Mouse (Mus musculus): Measurements from ENCODE around the gene Map3k19. TPM values are rescaled to one million over a fixed set of nuclear protein-coding genes. Genes with fewer than 3 reads are reported as not detected.
A peak's percentile ranks its signal among the peaks of the same experiment; 100 is the strongest.

Gene Map3k19
- total and polyA plus RNA-seq, 3 experiments: 0.04 TPM; not detected in 2

DNA sequence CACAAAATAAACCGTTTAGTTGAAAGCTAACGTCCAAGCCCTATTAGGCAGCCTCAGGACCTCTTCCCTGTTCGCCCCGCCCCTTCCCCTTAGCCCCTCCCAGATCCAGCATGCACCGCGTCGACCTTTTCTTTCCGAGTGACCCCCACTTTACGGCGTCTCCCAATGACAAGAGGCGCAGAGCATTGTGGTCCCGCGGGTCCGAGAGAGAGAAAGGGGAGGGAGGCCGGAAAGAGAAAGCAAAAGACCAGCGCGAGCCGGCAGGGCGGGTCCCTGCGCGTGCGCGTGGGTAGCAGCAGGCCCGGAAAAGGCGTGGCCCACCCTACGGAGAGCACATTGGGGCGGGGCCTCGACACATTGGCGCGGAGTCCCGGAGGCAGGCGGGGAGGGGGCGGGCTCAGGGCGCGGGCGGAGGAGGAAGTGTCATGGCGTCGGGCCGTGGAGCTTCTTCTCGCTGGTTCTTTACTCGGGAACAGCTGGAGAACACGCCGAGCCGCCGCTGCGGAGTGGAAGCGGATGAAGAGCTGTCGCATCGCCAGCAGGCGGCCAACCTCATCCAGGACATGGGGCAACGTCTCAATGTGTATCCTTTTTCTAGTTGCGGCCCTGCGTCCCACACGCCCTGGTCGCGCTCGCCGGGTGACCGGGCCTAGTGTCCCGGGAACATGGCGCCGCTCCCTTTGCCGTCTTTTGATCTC lies 80.9 kb downstream of the Map3k19 start, which contains the start of gene Ccnt2:
Gene Ccnt2 (plus strand): TSS at position 362 of the 698 bp plus-strand sequence.
- peak within 1 kb of the TSS; percentile 81 for H3K27ac ChIP-seq (ENCODE audit: insufficient read depth, low read depth)
- no peaks in the 10 kb centered on the region for H3K27me3 ChIP-seq (replicated peaks)
- dilution Hi-C loops (cut with MboI; ENCODE audit: extremely low pct_ligation_motif_present, extremely low pct_unique_long_range_greater_than_20kb, low sequenced_read_pairs): no loop called here
- peaks cover 44% of the 10 kb centered on the region for H3K79me2 ChIP-seq (replicated peaks; ENCODE audit: control insufficient read depth, extremely low read depth, insufficient read depth, poor library complexity, severe bottlenecking)
- peak within 1 kb of the TSS; percentile 95 for H3K9ac ChIP-seq (ENCODE audit: insufficient read depth, low read depth)
- H3K4me3 ChIP-seq (replicated peaks in 1 of 3; ENCODE audit: low read depth in 2 of 3, low read length in 2 of 3, poor library complexity in 1 of 3): peak within 1 kb of the TSS; percentile 85 to 97 (median 86)
- in situ Hi-C loops (cut with MboI; ENCODE audit: low pct_ligation_motif_present, low pct_unique_long_range_greater_than_20kb, low sequenced_read_pairs): loop anchor here (5.0 to 25.0 kb wide), 2 partner anchors 162 to 287 kb away; no protein-coding TSS in a partner anchor
- H3K36me3 ChIP-seq (replicated peaks in 1 of 2; ENCODE audit: control insufficient read depth in 1 of 2, insufficient read depth in 1 of 2, low read length in 1 of 2): peaks cover 0 to 20% of the 10 kb centered on the region in 2 experiments
- peak; percentile 79 for TF ChIP-seq MAX (IDR thresholded peaks at IDR 0.05; ENCODE audit: low read length)
- TF ChIP-seq USF2 (conservative IDR thresholded peaks at IDR 0.05; ENCODE audit: low read depth, low read length): no peak
- TF ChIP-seq ZNF384 (IDR thresholded peaks at IDR 0.05; ENCODE audit: low read depth, low read length): no peak
- no peak; the same call in 1 of the 2 replicates for TF ChIP-seq GABPA (IDR thresholded peaks at IDR 0.05; ENCODE audit: insufficient replicate concordance, low read depth, low read length)
- TF ChIP-seq MAZ (IDR thresholded peaks at IDR 0.05; ENCODE audit: low read depth, low read length): peak; percentile 99
- peak; percentile 75 for TF ChIP-seq NELFE (IDR thresholded peaks at IDR 0.05; ENCODE audit: low read depth, low read length)
- TF ChIP-seq ETS1 (conservative IDR thresholded peaks at IDR 0.05; ENCODE audit: low read depth, low read length): peak; percentile 12; the same call in 1 of the 2 replicates
- TF ChIP-seq EP300 (IDR thresholded peaks at IDR 0.05; ENCODE audit: low read length): no peak
- no peak for TF ChIP-seq USF1 (IDR thresholded peaks at IDR 0.05; ENCODE audit: low read depth, low read length)
- no peak for TF ChIP-seq JUN (IDR thresholded peaks at IDR 0.05; ENCODE audit: insufficient read depth, low read depth, low read length)
- peak; percentile 99 for TF ChIP-seq NRF1 (IDR thresholded peaks at IDR 0.05; ENCODE audit: low read depth, low read length)
- no peak for TF ChIP-seq PAX5 (IDR thresholded peaks at IDR 0.05; ENCODE audit: low read length)
- 0 out of 2 replicates have a peak, but pooled peaks have one; percentile 60 for TF ChIP-seq RCOR1 (conservative IDR thresholded peaks at IDR 0.05; ENCODE audit: low read depth, low read length)
- TF ChIP-seq ELF1 (IDR thresholded peaks at IDR 0.05; ENCODE audit: low read depth, low read length): peak; percentile 94
- no peak for TF ChIP-seq ZKSCAN1 (IDR thresholded peaks at IDR 0.05; ENCODE audit: borderline replicate concordance, low read depth, low read length)
- no peak for TF ChIP-seq RAD21 (IDR thresholded peaks at IDR 0.05; ENCODE audit: low read depth, low read length)
- TF ChIP-seq ZC3H11A (IDR thresholded peaks at IDR 0.05; ENCODE audit: low read depth, low read length): no peak
- peak; percentile 91 for TF ChIP-seq HCFC1 (IDR thresholded peaks at IDR 0.05; ENCODE audit: low read depth, low read length)
- 0 out of 2 replicates have a peak, but pooled peaks have one; percentile 39 for TF ChIP-seq E2F4 (IDR thresholded peaks at IDR 0.05; ENCODE audit: insufficient replicate concordance, low read depth, low read length)
- peak; percentile 23; the same call in 1 of the 2 replicates for TF ChIP-seq UBTF (IDR thresholded peaks at IDR 0.05; ENCODE audit: low read depth, low read length)
- TF ChIP-seq SIN3A (IDR thresholded peaks at IDR 0.05; ENCODE audit: low read length): peak; percentile 82
- no peak for TF ChIP-seq CTCF (conservative IDR thresholded peaks at IDR 0.05 in 1 of 2, IDR thresholded peaks at IDR 0.05 in 1 of 2; ENCODE audit: low read depth in 2 of 2, low read length in 2 of 2)
- peak; percentile 71 for TF ChIP-seq MEF2A (IDR thresholded peaks at IDR 0.05; ENCODE audit: borderline replicate concordance, low read depth, low read length)
- TF ChIP-seq KAT2A (IDR thresholded peaks at IDR 0.05; ENCODE audit: insufficient replicate concordance, low read length): peak; percentile 85; the same call in 1 of the 2 replicates
- TF ChIP-seq BHLHE40 (IDR thresholded peaks at IDR 0.05; ENCODE audit: low read depth, low read length): 0 out of 2 replicates have a peak, but pooled peaks have one; percentile 19
- TF ChIP-seq POLR2AphosphoS2 (IDR thresholded peaks at IDR 0.05; ENCODE audit: low read depth, low read length): peak; percentile 68
- peak; percentile 62 for TF ChIP-seq MXI1 (IDR thresholded peaks at IDR 0.05; ENCODE audit: low read depth, low read length)
- TF ChIP-seq TCF12 (IDR thresholded peaks at IDR 0.05; ENCODE audit: low read depth, low read length): peak; percentile 81; the same call in 1 of the 2 replicates
- no peak for TF ChIP-seq SMC3 (IDR thresholded peaks at IDR 0.05; ENCODE audit: low read depth, low read length)
- TF ChIP-seq POLR2A (IDR thresholded peaks at IDR 0.05; ENCODE audit: low read depth, low read length): peak; percentile 83
- peak; percentile 87 for TF ChIP-seq ZMIZ1 (IDR thresholded peaks at IDR 0.05; ENCODE audit: low read depth, low read length)
- TF ChIP-seq MAFK (IDR thresholded peaks at IDR 0.05; ENCODE audit: insufficient replicate concordance, low read length): no peak
- no peak for TF ChIP-seq CHD1 (IDR thresholded peaks at IDR 0.05; ENCODE audit: low read depth, low read length)
- TF ChIP-seq JUND (conservative IDR thresholded peaks at IDR 0.05; ENCODE audit: low read depth, low read length): no peak
- peak; percentile 77; the same call in 1 of the 2 replicates for TF ChIP-seq MYC (IDR thresholded peaks at IDR 0.05; ENCODE audit: low read depth, low read length)
- 0 out of 2 replicates have a peak, but pooled peaks have one; percentile 53 for TF ChIP-seq TBP (conservative IDR thresholded peaks at IDR 0.05; ENCODE audit: low read depth, low read length)
- peak; percentile 44; the same call in 1 of the 2 replicates for TF ChIP-seq IRF4 (IDR thresholded peaks at IDR 0.05; ENCODE audit: low read depth, low read length)
- TF ChIP-seq CHD2 (IDR thresholded peaks at IDR 0.05; ENCODE audit: low read length): peak; percentile 73
- H3K9me3 ChIP-seq (replicated peaks; ENCODE audit: low read length): no peaks in the 10 kb centered on the region
- peak; percentile 99 for DNase-seq (ENCODE audit: extremely low read depth)
- peak within 1 kb of the TSS; percentile 80 for H3K4me2 ChIP-seq (ENCODE audit: insufficient read depth, low read depth, poor library complexity, severe bottlenecking)
- peaks cover 2 to 36% of the 10 kb centered on the region in 2 experiments; a peak in 2 of 4 replicates for H3K4me1 ChIP-seq (ENCODE audit: control insufficient read depth in 1 of 2, insufficient read depth in 2 of 2)
